Mouse (Mus musculus): ENCODE results near the gene Aox4. TPM values are rescaled to one million over a fixed set of nuclear protein-coding genes. Genes with fewer than 3 reads are reported as not detected.

Aox4 gene
- polyA plus RNA-seq, 2 experiments, result 0.78 to 2.5 TPM

DNA sequence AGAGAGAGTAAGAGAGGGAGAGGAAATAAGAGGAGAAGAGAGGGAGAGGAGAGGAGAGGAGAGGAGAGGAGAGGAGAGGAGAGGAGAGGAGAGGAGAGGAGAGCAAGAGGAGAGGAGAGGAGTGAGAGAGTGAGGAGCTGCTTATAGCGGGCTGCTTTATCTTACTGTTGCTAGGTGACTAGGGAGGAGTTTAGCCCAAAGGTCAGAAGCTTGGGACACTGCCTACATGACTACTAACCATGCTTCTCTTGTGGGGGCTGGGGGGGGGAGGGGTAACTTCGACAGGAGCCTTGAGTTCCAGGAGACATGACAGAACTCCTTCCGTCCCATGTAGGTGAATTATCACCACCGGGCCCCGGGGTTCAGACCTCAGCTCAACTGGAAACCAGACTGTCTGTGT lies 20.3 kb downstream of the Aox4 start:
- H3K4me2 ChIP-seq (replicated peaks; ENCODE audit: low read depth, low read length, severe bottlenecking), result no peak overlapping the region
- no peaks in the 10 kb centered on the region for H3K4me1 ChIP-seq (ENCODE audit: control insufficient read depth, insufficient read depth, low read length)
- no peak overlapping the region for H3K4me3 ChIP-seq (replicated peaks; ENCODE audit: low read length)
- no peaks in the 10 kb centered on the region for H3K36me3 ChIP-seq (ENCODE audit: control insufficient read depth, insufficient read depth, low read length)
- no peak overlapping the region for H3K9ac ChIP-seq (ENCODE audit: low read depth, low read length, severe bottlenecking)
- TF ChIP-seq POLR2A (IDR thresholded peaks at IDR 0.05; ENCODE audit: borderline replicate concordance, extremely low read depth, insufficient read depth, insufficient read length), result no peak
- no peak overlapping the region for H3K27ac ChIP-seq (replicated peaks; ENCODE audit: low read depth, low read length)
- no peak for ATAC-seq (ENCODE audit: low FRiP score, low read depth)
- 54% methylated on average over 5 of the region's 5 CpGs for WGBS
- H3K9me3 ChIP-seq (ENCODE audit: control insufficient read depth, low read length), result no peaks in the 10 kb centered on the region
- no peaks in the 10 kb centered on the region for H3K27me3 ChIP-seq (ENCODE audit: control insufficient read depth, insufficient read depth, low read length)
- no peak for DNase-seq (ENCODE audit: low spot score)

DNA sequence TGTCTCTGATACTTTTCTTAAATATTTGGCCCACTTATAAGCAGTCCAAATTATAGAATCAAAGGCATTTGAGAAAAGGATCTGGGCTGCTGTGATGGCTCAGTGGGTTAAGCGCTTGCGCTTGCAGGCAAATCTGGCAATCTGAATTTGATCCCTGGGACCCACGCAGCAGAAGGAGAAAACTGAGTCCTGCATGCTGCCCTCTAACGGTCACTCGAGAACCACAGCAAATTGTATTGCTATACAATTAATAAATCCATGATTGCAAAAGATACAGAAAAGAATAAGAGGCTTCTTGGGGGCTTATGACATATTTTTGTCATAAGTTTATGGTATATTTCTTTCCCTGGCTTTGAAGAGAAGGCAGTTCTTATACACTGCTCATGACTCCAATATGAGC lies 25.2 kb downstream of the Aox4 start:
- DNase-seq (ENCODE audit: low spot score), result no peak
- no peak for TF ChIP-seq POLR2A (IDR thresholded peaks at IDR 0.05; ENCODE audit: borderline replicate concordance, extremely low read depth, insufficient read depth, insufficient read length)
- Histone ChIP-seq H3K27me3 (ENCODE audit: control insufficient read depth, insufficient read depth, low read length) (no peaks in the 10 kb centered on the region), H3K4me3 (replicated peaks; ENCODE audit: low read length) (no peak overlapping the region), H3K4me1 (ENCODE audit: control insufficient read depth, insufficient read depth, low read length) (peaks cover 6% of the 10 kb centered on the region; the same call in 1 of the 2 replicates), H3K4me2 (replicated peaks; ENCODE audit: low read depth, low read length, severe bottlenecking) (no peak overlapping the region), H3K9ac (ENCODE audit: low read depth, low read length, severe bottlenecking) (no peak overlapping the region), H3K9me3 (ENCODE audit: control insufficient read depth, low read length) (no peaks in the 10 kb centered on the region), H3K27ac (replicated peaks; ENCODE audit: low read depth, low read length) (no peak overlapping the region), H3K36me3 (ENCODE audit: control insufficient read depth, insufficient read depth, low read length) (no peaks in the 10 kb centered on the region)
- 47% methylated on average over 5 of the region's 5 CpGs for WGBS
- no peak for ATAC-seq (ENCODE audit: low FRiP score, low read depth)

DNA sequence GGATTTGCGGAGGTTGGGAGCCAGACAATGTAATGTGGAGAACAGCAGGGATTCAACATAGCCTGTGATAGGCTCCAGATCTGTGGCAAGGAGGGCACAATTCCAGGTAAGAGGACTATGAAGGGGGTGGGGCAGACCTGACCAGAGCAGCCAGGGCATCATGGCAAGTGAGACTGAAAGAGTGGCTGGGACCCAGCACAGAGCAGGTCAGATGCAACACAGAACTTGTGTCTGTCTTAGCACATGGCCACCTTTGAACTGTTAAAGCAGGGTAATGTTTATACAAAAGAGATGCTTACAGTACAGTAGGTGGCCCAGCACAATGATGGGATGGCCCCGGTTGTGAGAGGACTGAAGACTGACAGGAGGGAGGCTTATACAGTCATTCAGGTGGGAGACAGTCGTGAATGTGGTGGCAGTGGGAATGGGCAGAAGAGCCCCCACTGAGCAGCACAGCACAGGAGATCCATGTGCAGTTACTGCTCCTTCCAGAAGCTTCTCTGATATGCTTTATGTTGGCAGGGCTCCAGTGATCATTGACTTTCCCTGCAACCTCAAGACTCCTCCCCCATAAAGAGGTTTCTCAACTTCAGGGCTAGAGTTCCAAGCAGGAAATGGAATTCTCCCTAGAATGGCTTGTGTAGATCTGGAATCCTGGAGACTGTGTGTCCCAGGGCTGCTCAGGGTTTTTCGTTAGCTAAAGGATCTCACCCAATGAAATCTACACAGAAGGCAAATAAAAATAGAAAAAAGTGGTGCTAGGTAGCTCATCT lies 27.5 kb downstream of the Aox4 start:
- peak; percentile 53 for DNase-seq (ENCODE audit: low spot score)
- H3K9ac ChIP-seq (ENCODE audit: low read depth, low read length, severe bottlenecking), result no peak overlapping the region
- H3K36me3 ChIP-seq (ENCODE audit: control insufficient read depth, insufficient read depth, low read length), result no peaks in the 10 kb centered on the region
- peak overlapping the region; percentile 35; the same call in 1 of the 2 replicates for H3K27ac ChIP-seq (replicated peaks; ENCODE audit: low read depth, low read length)
- no peak overlapping the region for H3K4me2 ChIP-seq (replicated peaks; ENCODE audit: low read depth, low read length, severe bottlenecking)
- H3K9me3 ChIP-seq (ENCODE audit: control insufficient read depth, low read length), result no peaks in the 10 kb centered on the region
- TF ChIP-seq POLR2A (IDR thresholded peaks at IDR 0.05; ENCODE audit: borderline replicate concordance, extremely low read depth, insufficient read depth, insufficient read length), result no peak
- WGBS, result 55% methylated on average over 4 of the region's 4 CpGs
- H3K4me1 ChIP-seq (ENCODE audit: control insufficient read depth, insufficient read depth, low read length), result peaks cover 6% of the 10 kb centered on the region; the same call in 1 of the 2 replicates
- peak; percentile 60; the same call in 1 of the 2 replicates for ATAC-seq (ENCODE audit: low FRiP score, low read depth)
- no peaks in the 10 kb centered on the region for H3K27me3 ChIP-seq (ENCODE audit: control insufficient read depth, insufficient read depth, low read length)
- no peak overlapping the region for H3K4me3 ChIP-seq (replicated peaks; ENCODE audit: low read length)

GRCm38 (mm10) chr1:58238440-58238839 lies 28.2 kb downstream of the Aox4 start:
- Histone ChIP-seq H3K27ac (replicated peaks; ENCODE audit: low read depth, low read length) (peak overlapping the region; percentile 35; the same call in 1 of the 2 replicates), H3K4me1 (ENCODE audit: control insufficient read depth, insufficient read depth, low read length) (peaks cover 6% of the 10 kb centered on the region; the same call in 1 of the 2 replicates), H3K9ac (ENCODE audit: low read depth, low read length, severe bottlenecking) (no peak overlapping the region), H3K4me2 (replicated peaks; ENCODE audit: low read depth, low read length, severe bottlenecking) (no peak overlapping the region), H3K27me3 (ENCODE audit: control insufficient read depth, insufficient read depth, low read length) (no peaks in the 10 kb centered on the region), H3K4me3 (replicated peaks; ENCODE audit: low read length) (no peak overlapping the region), H3K36me3 (ENCODE audit: control insufficient read depth, insufficient read depth, low read length) (no peaks in the 10 kb centered on the region), H3K9me3 (ENCODE audit: control insufficient read depth, low read length) (no peaks in the 10 kb centered on the region)
- TF ChIP-seq POLR2A (IDR thresholded peaks at IDR 0.05; ENCODE audit: borderline replicate concordance, extremely low read depth, insufficient read depth, insufficient read length), result no peak
- WGBS, result 68% methylated on average over 5 of the region's 5 CpGs
- DNase-seq (ENCODE audit: low spot score), result no peak
- no peak for ATAC-seq (ENCODE audit: low FRiP score, low read depth)

GRCm38 (mm10) chr1:58238961-58239360 lies 28.8 kb downstream of the Aox4 start:
- TF ChIP-seq POLR2A (IDR thresholded peaks at IDR 0.05; ENCODE audit: borderline replicate concordance, extremely low read depth, insufficient read depth, insufficient read length), result no peak
- Histone ChIP-seq H3K9me3 (ENCODE audit: control insufficient read depth, low read length) (no peaks in the 10 kb centered on the region), H3K4me2 (replicated peaks; ENCODE audit: low read depth, low read length, severe bottlenecking) (no peak overlapping the region), H3K4me3 (replicated peaks; ENCODE audit: low read length) (no peak overlapping the region), H3K4me1 (ENCODE audit: control insufficient read depth, insufficient read depth, low read length) (peaks cover 6% of the 10 kb centered on the region; the same call in 1 of the 2 replicates), H3K36me3 (ENCODE audit: control insufficient read depth, insufficient read depth, low read length) (no peaks in the 10 kb centered on the region), H3K9ac (ENCODE audit: low read depth, low read length, severe bottlenecking) (no peak overlapping the region), H3K27ac (replicated peaks; ENCODE audit: low read depth, low read length) (no peak overlapping the region), H3K27me3 (ENCODE audit: control insufficient read depth, insufficient read depth, low read length) (no peaks in the 10 kb centered on the region)
- 93% methylated on average over 9 of the region's 9 CpGs for WGBS
- DNase-seq (ENCODE audit: low spot score), result no peak
- no peak for ATAC-seq (ENCODE audit: low FRiP score, low read depth)

All from limb, embryonic 14.5 days (tissue).